Mouse (Mus musculus) lung, postnatal 0 days (tissue): ENCODE results near the gene Aars. TPM values are rescaled to one million over a fixed set of nuclear protein-coding genes. Genes with fewer than 3 reads are reported as not detected.
"Not testable (repeated sequence)": the region's sequence is repeated elsewhere in the genome, so short reads cannot be mapped to it uniquely, and the experiment has no call there.

Experiments
- ATAC-seq: fragments of 200-750 bp; cut with Nextera tagmentation; 2 replicates; pipeline ENCODE4 v1.8.0; 2017; ENCODE audit warnings: moderate library complexity
- DNase-seq: peaks from one replicate; pipeline ENCODE4 v3.0.0-alpha.2; 2016; ENCODE audit warnings: low spot score
- H3K27ac ChIP-seq: fragments of 300-500 bp; sonication (generic); 2 replicates; pipeline ENCODE4 v1.5.1; 2014; ENCODE audit warnings: antibody characterized with exemption, mild to moderate bottlenecking, low read length, mixed read lengths
- H3K27me3 ChIP-seq: fragments of 300-500 bp; sonication (generic); replicated peaks from 2 replicates; pipeline ENCODE4 v1.6.1; 2014; ENCODE audit warnings: low read length, mixed read lengths; ENCODE audit not compliant: insufficient read depth
- H3K36me3 ChIP-seq: fragments of 300-500 bp; sonication (generic); 2 replicates; pipeline ENCODE4 v1.6.1; 2014; ENCODE audit warnings: low read length, mixed read lengths; ENCODE audit not compliant: insufficient read depth
- H3K4me1 ChIP-seq: fragments of 300-500 bp; sonication (generic); 2 replicates; pipeline ENCODE4 v1.6.1; 2014; ENCODE audit warnings: antibody characterized with exemption, low read depth, low read length, mixed read lengths; ENCODE audit not compliant: insufficient read depth
- H3K4me2 ChIP-seq: fragments of 300-500 bp; sonication (generic); replicated peaks from 2 replicates; pipeline ENCODE4 v1.6.1; 2014; ENCODE audit warnings: low read depth, mild to moderate bottlenecking, low read length, moderate library complexity, mixed read lengths
- H3K4me3 ChIP-seq: fragments of 300-500 bp; sonication (generic); 2 replicates; pipeline ENCODE4 v1.5.1; 2014; ENCODE audit warnings: low read depth, low read length
- H3K9ac ChIP-seq: fragments of 300-500 bp; sonication (generic); replicated peaks from 2 replicates; pipeline ENCODE4 v1.6.1; 2014; ENCODE audit warnings: low read depth, mild to moderate bottlenecking
- H3K9me3 ChIP-seq: fragments of 300-500 bp; sonication (generic); 2 replicates; pipeline ENCODE4 v1.6.1; 2016; ENCODE audit warnings: low read length, mixed read lengths
- CTCF ChIP-seq: IDR thresholded peaks from 2 replicates; pipeline ENCODE4 v1.5.1; 2016; ENCODE audit warnings: antibody characterized with exemption, mild to moderate bottlenecking
- EP300 ChIP-seq: IDR thresholded peaks from 2 replicates; pipeline ENCODE4 v1.6.1; 2016; ENCODE audit warnings: antibody characterized with exemption, mild to moderate bottlenecking, control low read depth
- WGBS: fragments of 180-500 bp; shearing (Covaris S2); extraction: QIAGEN DNeasy Blood & Tissue Kit; methylation state at CpG from one replicate; pipeline ENCODE4 v1.1.7; 2014; 5-methylcytosine and 5-hydroxymethylcytosine counted together
- polyA plus RNA-seq: library from polyadenylated mRNA; unstranded; fragments of >200 nt; fragmentation: Nextera tagmentation; extraction: Ambion mirVana; gene quantifications from 2 replicates; pipeline ENCODE4 v1.2.1, GENCODE M21; 2015

The Aars gene
- polyA plus RNA-seq, 1 experiment from 2014 or later: 25.2 TPM

- Histone ChIP-seq H3K9ac (no peak overlapping the region; the same call in 1 of the 2 replicates), H3K36me3 (no peaks in the 10 kb centered on the region), H3K27me3 (no peaks in the 10 kb centered on the region), H3K27ac (no peak overlapping the region), H3K4me2 (peak overlapping the region; percentile 74), H3K4me3 (peak overlapping the region; percentile 57), H3K4me1 (peaks cover 4% of the 10 kb centered on the region; the same call in 1 of the 2 replicates), H3K9me3 (no peaks in the 10 kb centered on the region)
- ATAC-seq (peak; percentile 83), DNase-seq (peak; percentile 82)
- TF ChIP-seq CTCF (no peak), EP300 (no peak)
- 1% methylated on average over 27 of the region's 27 CpGs for WGBS
Measured at GRCm38 (mm10) chr8:111062072-111062757, 29.3 kb downstream of the Aars start.

- WGBS: 52% methylated on average over 2 of the region's 2 CpGs
- no peak for DNase-seq
- Histone ChIP-seq H3K4me2 (peak overlapping the region; percentile 74), H3K27me3 (no peaks in the 10 kb centered on the region), H3K4me1 (no peaks in the 10 kb centered on the region), H3K36me3 (no peaks in the 10 kb centered on the region), H3K4me3 (0 out of 2 replicates have a peak overlapping the region, but pooled peaks have one; percentile 57), H3K9ac (no peak overlapping the region), H3K27ac (no peak overlapping the region), H3K9me3 (no peaks in the 10 kb centered on the region)
- TF ChIP-seq CTCF: no peak
- TF ChIP-seq EP300: no peak
- ATAC-seq: no peak
Measured at GRCm38 (mm10) chr8:111062893-111063292, 29.9 kb downstream of the Aars start.

- no peaks in the 10 kb centered on the region for H3K4me1 ChIP-seq
- no peak overlapping the region for H3K4me3 ChIP-seq
- no peak for TF ChIP-seq EP300
- TF ChIP-seq CTCF: no peak
- no peak for DNase-seq
- no peaks in the 10 kb centered on the region for H3K9me3 ChIP-seq
- no peaks in the 10 kb centered on the region for H3K27me3 ChIP-seq
- H3K9ac ChIP-seq: no peak overlapping the region
- WGBS: 58% methylated on average over 4 of the region's 4 CpGs
- no peak for ATAC-seq
- H3K27ac ChIP-seq: no peak overlapping the region
- no peaks in the 10 kb centered on the region for H3K36me3 ChIP-seq
- no peak overlapping the region for H3K4me2 ChIP-seq
Measured at GRCm38 (mm10) chr8:111066308-111066707, 33.4 kb downstream of the Aars start.

GRCm38 (mm10) chr8:111067439-111067838 lies 34.5 kb downstream of the Aars start:
- DNase-seq: peak; percentile 12

GRCm38 (mm10) chr8:111068660-111069059 lies 35.7 kb downstream of the Aars start:
- not testable (repeated sequence) for H3K9ac ChIP-seq, H3K36me3 ChIP-seq, H3K9me3 ChIP-seq, ATAC-seq, H3K4me1 ChIP-seq, H3K4me3 ChIP-seq, H3K27me3 ChIP-seq, DNase-seq, H3K4me2 ChIP-seq, H3K27ac ChIP-seq
- WGBS: 86% methylated on average over 9 of the region's 9 CpGs

More at GRCm38 (mm10) chr8:111067439-111067838, 34.5 kb downstream of the Aars start:
- Histone ChIP-seq H3K4me1 (no peaks in the 10 kb centered on the region), H3K4me3 (no peak overlapping the region), H3K27ac (no peak overlapping the region), H3K27me3 (no peaks in the 10 kb centered on the region), H3K9ac (no peak overlapping the region), H3K36me3 (no peaks in the 10 kb centered on the region), H3K4me2 (no peak overlapping the region), H3K9me3 (no peaks in the 10 kb centered on the region)
- ATAC-seq: no peak; the same call in 1 of the 2 replicates
- TF ChIP-seq CTCF (no peak), EP300 (no peak)
- 29% methylated on average over 10 of the region's 10 CpGs for WGBS

GRCm38 (mm10) chr8:111075926-111076325 lies 43.0 kb downstream of the Aars start:
- Histone ChIP-seq H3K9me3 (no peaks in the 10 kb centered on the region), H3K4me1 (no peaks in the 10 kb centered on the region)
- TF ChIP-seq EP300: no peak
- TF ChIP-seq CTCF: no peak

More at GRCm38 (mm10) chr8:111075926-111076325, 43.0 kb downstream of the Aars start:
- ATAC-seq: no peak
- no peak for DNase-seq
- H3K4me2 ChIP-seq: no peak overlapping the region
- H3K36me3 ChIP-seq: no peaks in the 10 kb centered on the region
- H3K4me3 ChIP-seq: no peak overlapping the region
- H3K27me3 ChIP-seq: no peaks in the 10 kb centered on the region
- no peak overlapping the region for H3K27ac ChIP-seq
- WGBS: 76% methylated on average over 3 of the region's 3 CpGs
- no peak overlapping the region for H3K9ac ChIP-seq
